ENCODE assay signal across 18 mouse cellular contexts in the genomic region with DNA sequence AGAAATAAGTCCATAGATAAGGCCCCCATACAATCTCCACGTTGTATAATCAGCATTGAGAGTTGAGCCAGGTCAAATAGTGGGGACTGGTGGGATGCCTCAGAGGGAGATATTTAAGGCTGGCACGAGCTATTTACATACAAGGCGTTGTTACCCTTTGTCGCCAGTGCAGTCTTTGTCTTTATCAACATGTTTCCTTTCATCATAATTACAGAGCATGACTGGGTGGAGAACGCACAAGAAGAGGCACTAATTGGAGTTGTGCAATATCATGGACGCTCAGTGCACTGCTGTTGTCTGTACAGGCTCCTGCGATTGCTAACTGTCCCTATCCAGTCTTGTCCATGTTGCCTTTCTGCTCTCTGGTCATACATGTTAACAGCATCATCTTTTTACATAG.
"Had no signal": no experiment of that assay in that cellular context is flagged by ENCODE, and none has a peak within 500 bp of the region (broad histone marks: within the 10 kb centered on the region; RNA-seq: fewer than 3 reads in every experiment).

No protein-coding gene starts in this region.

- H3K27ac ChIP-seq: limb, embryonic 12.5 days; liver, embryonic 15.5 days; lung, embryonic 15.5 days; midbrain, embryonic 10.5 days; midbrain, embryonic 15.5 days; neural tube, embryonic 12.5 days; neural tube, embryonic 15.5 days had no signal

- H3K4me1 ChIP-seq: liver, embryonic 15.5 days; lung, embryonic 15.5 days; midbrain, embryonic 15.5 days; neural tube, embryonic 12.5 days; neural tube, embryonic 15.5 days had no signal

- ATAC-seq: intestine, embryonic 16.5 days; midbrain, embryonic 15.5 days had no signal

- DNase-seq: kidney, adult 18-20 months; kidney, postnatal 25 days; left cerebral cortex, postnatal 4 days; lung, adult 18-20 months; lung, postnatal 10 days; lung, postnatal 36 days; thymus, adult 18-20 months; thymus, postnatal 36 days had no signal

- H3K4me3 ChIP-seq: limb, embryonic 12.5 days; limb, embryonic 15.5 days; liver, embryonic 15.5 days; lung, embryonic 15.5 days; megakaryocyte, embryonic 14.5 days; midbrain, embryonic 10.5 days; midbrain, embryonic 15.5 days; neural tube, embryonic 12.5 days; neural tube, embryonic 15.5 days had no signal
